Mouse (Mus musculus) yolk sac, embryonic 10.5 days (tissue): ENCODE results near the gene Hpcal1.

Source experiments
- DNase-seq: peaks from one replicate; pipeline ENCODE4 v3.0.0-alpha.2; 2017; ENCODE audit warnings: low spot score

Hpcal1 gene

GRCm38 (mm10) chr12:17715720-17716478, 25.2 kb downstream of the Hpcal1 start:
- DNase-seq = no peak

- DNase-seq = no peak
These were observed 26.6 kb downstream of the Hpcal1 start for GRCm38 (mm10) chr12:17717257-17717656.

GRCm38 (mm10) chr12:17718146-17718545, 27.5 kb downstream of the Hpcal1 start:
- no peak for DNase-seq

GRCm38 (mm10) chr12:17721058-17721457, 30.4 kb downstream of the Hpcal1 start:
- no peak for DNase-seq

- DNase-seq = no peak
These were observed 32.0 kb downstream of the Hpcal1 start for GRCm38 (mm10) chr12:17722452-17723181.

GRCm38 (mm10) chr12:17723182-17723570, 32.5 kb downstream of the Hpcal1 start:
- DNase-seq = no peak

- no peak for DNase-seq
These were observed 33.3 kb downstream of the Hpcal1 start for GRCm38 (mm10) chr12:17723999-17724398.

GRCm38 (mm10) chr12:17724412-17725090, 33.9 kb downstream of the Hpcal1 start:
- DNase-seq = no peak

- DNase-seq = no peak
These were observed 34.9 kb downstream of the Hpcal1 start for GRCm38 (mm10) chr12:17725592-17725991.

- DNase-seq = no peak
These were observed 36.1 kb downstream of the Hpcal1 start for GRCm38 (mm10) chr12:17726576-17727320.

GRCm38 (mm10) chr12:17727676-17728339, 37.2 kb downstream of the Hpcal1 start:
- no peak for DNase-seq

GRCm38 (mm10) chr12:17729211-17729900, 38.7 kb downstream of the Hpcal1 start:
- no peak for DNase-seq

- no peak for DNase-seq
These were observed 41.4 kb downstream of the Hpcal1 start for GRCm38 (mm10) chr12:17732006-17732405.

- no peak for DNase-seq
These were observed 41.9 kb downstream of the Hpcal1 start for GRCm38 (mm10) chr12:17732546-17732945.

- no peak for DNase-seq
These were observed 42.7 kb downstream of the Hpcal1 start for GRCm38 (mm10) chr12:17733114-17733904.

- no peak for DNase-seq
These were observed 45.7 kb downstream of the Hpcal1 start for GRCm38 (mm10) chr12:17736396-17736795.

- DNase-seq = peak; percentile 72
These were observed 46.4 kb downstream of the Hpcal1 start for GRCm38 (mm10) chr12:17736859-17737577.

GRCm38 (mm10) chr12:17737808-17738207, 47.2 kb downstream of the Hpcal1 start:
- no peak for DNase-seq

GRCm38 (mm10) chr12:17738473-17738872, 47.8 kb downstream of the Hpcal1 start:
- DNase-seq = peak; percentile 76
